Comparison of ENCODE assay signal across 9 mouse cellular contexts in the genomic region with DNA sequence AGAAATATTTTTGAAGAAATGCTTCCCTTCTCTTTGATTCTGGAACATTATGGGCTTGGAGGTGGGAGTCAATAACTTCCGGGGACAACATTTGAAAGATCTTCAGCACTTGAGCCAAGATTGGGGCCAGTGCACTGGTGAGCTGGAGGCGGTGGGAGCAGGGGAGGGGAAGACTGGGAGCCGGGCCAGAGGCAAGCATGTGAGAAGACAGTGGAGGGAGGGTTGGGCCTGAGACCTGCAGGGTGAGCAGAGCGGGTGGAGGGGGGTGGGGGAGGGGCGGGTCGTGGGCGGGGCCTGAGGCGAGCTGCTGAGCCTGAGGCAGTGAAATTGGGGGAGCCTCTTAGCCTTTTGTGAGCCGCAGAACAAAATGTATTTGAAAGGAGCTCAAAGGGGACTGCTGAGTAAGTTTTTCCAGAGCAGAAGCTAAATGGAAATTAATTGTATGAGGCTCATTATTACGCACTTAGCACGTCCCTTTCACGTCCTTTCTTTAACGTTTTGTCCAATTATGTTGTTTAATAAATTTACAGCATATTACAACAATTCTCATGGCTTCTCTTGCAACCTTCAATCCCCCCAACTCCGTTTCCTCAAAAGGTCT.
DNase-seq lines count a peak whose midpoint lies in the region; ATAC-seq lines count a peak whose summit lies in the region.
"Had no signal": no experiment of that assay in that cellular context is flagged by ENCODE, and none has a peak within 500 bp of the region (broad histone marks: within the 10 kb centered on the region; RNA-seq: fewer than 3 reads in every experiment).

No protein-coding gene starts in this region.

- ATAC-seq in midbrain, embryonic 14.5 days (ENCODE audit: low FRiP score, low TSS enrichment): peak; percentile 88

- no peak overlapping the region for H3K9ac ChIP-seq in midbrain, embryonic 14.5 days (replicated peaks; ENCODE audit: low read length)
- H3K9ac ChIP-seq: liver, embryonic 15.5 days had no signal

- 17% methylated on average over 14 of the region's 14 CpGs for WGBS in hindbrain, embryonic 10.5 days
- WGBS in midbrain, embryonic 14.5 days: 15% methylated on average over 14 of the region's 14 CpGs

- DNase-seq in gastrocnemius, postnatal 25 days: peak; percentile 8
- DNase-seq in gastrocnemius, postnatal 36 days: no peak
- peak; percentile 74 for DNase-seq in ZHBTc4 (ENCODE audit: low read depth, low spot score)
- DNase-seq in hindbrain, embryonic 10.5 days (ENCODE audit: low spot score): peak; percentile 55
- DNase-seq in layer of hippocampus, adult 8-10 months (ENCODE audit: low spot score in 2 of 2): peak; percentile 20 to 38
- DNase-seq in midbrain, embryonic 14.5 days: peak; percentile 65
- no peak for DNase-seq in cerebellum, adult 9-10 months
- no peak for DNase-seq in cerebellum, adult 8-10 months

- H3K36me3 ChIP-seq in hindbrain, embryonic 10.5 days: no peaks in the 10 kb centered on the region
- no peaks in the 10 kb centered on the region for H3K36me3 ChIP-seq in midbrain, embryonic 14.5 days (ENCODE audit: control insufficient read depth, insufficient read depth, low read length)
- H3K36me3 ChIP-seq: liver, embryonic 15.5 days had no signal

- no peak overlapping the region for H3K4me3 ChIP-seq in hindbrain, embryonic 10.5 days
- H3K4me3 ChIP-seq in midbrain, embryonic 14.5 days (replicated peaks; ENCODE audit: low read depth, low read length): no peak overlapping the region
- H3K4me3 ChIP-seq: liver, embryonic 15.5 days had no signal

- peak overlapping the region; percentile 53; the same call in 1 of the 2 replicates for H3K27ac ChIP-seq in hindbrain, embryonic 10.5 days
- no peak overlapping the region for H3K27ac ChIP-seq in midbrain, embryonic 14.5 days (replicated peaks; ENCODE audit: low read depth, low read length)
- H3K27ac ChIP-seq: liver, embryonic 15.5 days had no signal

- H3K9me3 ChIP-seq in hindbrain, embryonic 10.5 days: peaks cover 7% of the 10 kb centered on the region; the same call in 1 of the 2 replicates
- H3K9me3 ChIP-seq in midbrain, embryonic 14.5 days (ENCODE audit: control insufficient read depth, low read length): no peaks in the 10 kb centered on the region; the same call in 1 of the 2 replicates
- H3K9me3 ChIP-seq: liver, embryonic 15.5 days had no signal

- H3K4me2 ChIP-seq in midbrain, embryonic 14.5 days (ENCODE audit: low read length): no peak overlapping the region
- H3K4me2 ChIP-seq: liver, embryonic 15.5 days had no signal

- H3K27me3 ChIP-seq in hindbrain, embryonic 10.5 days (ENCODE audit: insufficient read depth, poor library complexity, severe bottlenecking): no peaks in the 10 kb centered on the region; the same call in 1 of the 2 replicates
- H3K27me3 ChIP-seq in midbrain, embryonic 14.5 days (ENCODE audit: control insufficient read depth, insufficient read depth, low read length): no peaks in the 10 kb centered on the region
- H3K27me3 ChIP-seq: liver, embryonic 15.5 days had no signal

- intact Hi-C loops in gastrocnemius, postnatal 36 days (cut with DNase I): no loop called here

- peaks cover 10% of the 10 kb centered on the region for H3K4me1 ChIP-seq in hindbrain, embryonic 10.5 days (replicated peaks)
- 0 out of 2 replicates have a peak, but pooled peaks cover 3% of the 10 kb centered on the region for H3K4me1 ChIP-seq in midbrain, embryonic 14.5 days (ENCODE audit: control insufficient read depth, insufficient read depth, low read length)

Comparison
In these comparisons a context has a peak if more than half of its experiments do, and no peak if none do; other contexts are left out.
1. DNase-seq: peak in gastrocnemius, postnatal 25 days (single experiment), ZHBTc4 (single experiment), hindbrain, embryonic 10.5 days (single experiment), layer of hippocampus, adult 8-10 months (2 of 2) and midbrain, embryonic 14.5 days (single experiment); none in gastrocnemius, postnatal 36 days (0 of 2), cerebellum, adult 9-10 months (single experiment) and cerebellum, adult 8-10 months (single experiment).